Mouse (Mus musculus): ENCODE measurements at regions not wholly inside any gene's neighbourhood (a gene's known extent, or its start where the extent isn't known, plus 50 kb on each side); places are given as distances from the start of the nearest gene placed in this dataset.

DNA sequence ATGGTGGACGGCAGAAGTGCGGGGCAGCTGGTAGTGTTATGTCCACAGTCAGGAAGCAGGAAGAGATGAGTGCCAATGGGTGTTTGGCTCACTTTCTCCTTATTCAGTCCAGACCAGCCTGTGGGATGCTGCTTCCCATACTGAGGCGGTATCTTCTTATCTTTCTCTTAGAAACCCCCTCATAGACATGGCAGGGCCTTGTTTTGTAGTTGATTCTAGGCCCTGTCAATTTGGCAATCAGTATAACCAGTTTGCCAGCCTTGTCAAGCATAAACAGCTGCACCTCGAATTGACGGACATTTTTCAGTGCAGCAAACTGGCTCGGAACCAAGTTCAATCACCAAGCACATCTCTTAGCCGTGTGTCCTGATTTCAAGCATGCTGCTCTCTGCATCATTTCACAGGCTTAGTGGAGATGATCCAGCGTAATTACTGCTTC, 385.7 kb upstream of the Hs6st1 start:
- no peak overlapping the region for H3K4me3 ChIP-seq (ENCODE audit: insufficient read depth, low read depth, low read length)
- WGBS = 63% methylated on average over 8 of the region's 8 CpGs
- TF ChIP-seq POLR2A (IDR thresholded peaks at IDR 0.05; ENCODE audit: insufficient read depth, low read depth, low read length) = no peak
- no peak for TF ChIP-seq CTCF (IDR thresholded peaks at IDR 0.05; ENCODE audit: insufficient read depth, low read depth, low read length)
- peaks cover 5% of the 10 kb centered on the region; the same call in 1 of the 2 replicates for H3K4me1 ChIP-seq (ENCODE audit: control insufficient read depth, insufficient read depth, low read length)
- no peak overlapping the region for H3K27ac ChIP-seq (ENCODE audit: insufficient read depth, low read depth, low read length)

DNA sequence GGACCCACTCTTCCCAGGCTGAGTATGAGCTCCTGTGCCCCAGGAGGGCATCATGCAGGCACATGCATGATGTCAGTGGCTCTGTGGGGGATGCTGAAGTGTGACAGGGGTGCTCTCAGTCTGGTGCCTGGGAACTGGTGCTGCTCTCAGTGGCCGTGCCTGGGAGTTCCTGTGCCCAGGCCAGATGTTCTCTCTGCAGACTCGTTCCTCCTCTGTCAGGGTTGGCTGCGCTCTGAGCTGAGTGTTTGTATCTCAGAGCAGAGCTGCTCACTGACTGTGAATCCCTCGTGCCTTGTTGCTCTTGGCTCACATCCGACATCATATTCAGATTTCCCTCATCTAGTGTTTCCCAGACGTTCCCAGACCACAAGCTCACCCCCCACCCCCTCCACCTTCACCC, 382.5 kb upstream of the Hs6st1 start:
- no peak overlapping the region for H3K4me3 ChIP-seq (ENCODE audit: insufficient read depth, low read depth, low read length)
- H3K4me1 ChIP-seq (ENCODE audit: control insufficient read depth, insufficient read depth, low read length) = peaks cover 10% of the 10 kb centered on the region
- H3K27ac ChIP-seq (ENCODE audit: insufficient read depth, low read depth, low read length) = no peak overlapping the region
- 62% methylated on average over 6 of the region's 6 CpGs for WGBS
- no peak for TF ChIP-seq POLR2A (IDR thresholded peaks at IDR 0.05; ENCODE audit: insufficient read depth, low read depth, low read length)
- no peak for TF ChIP-seq CTCF (IDR thresholded peaks at IDR 0.05; ENCODE audit: insufficient read depth, low read depth, low read length)

GRCm38 (mm10) chr1:35694349-35694748, 373.9 kb upstream of the Hs6st1 start:
- 52% methylated on average over 3 of the region's 3 CpGs for WGBS
- TF ChIP-seq CTCF (IDR thresholded peaks at IDR 0.05; ENCODE audit: insufficient read depth, low read depth, low read length) (no peak), POLR2A (IDR thresholded peaks at IDR 0.05; ENCODE audit: insufficient read depth, low read depth, low read length) (no peak)
- Histone ChIP-seq H3K27ac (ENCODE audit: insufficient read depth, low read depth, low read length) (no peak overlapping the region), H3K4me1 (ENCODE audit: control insufficient read depth, insufficient read depth, low read length) (peaks cover 9% of the 10 kb centered on the region), H3K4me3 (ENCODE audit: insufficient read depth, low read depth, low read length) (no peak overlapping the region)

DNA sequence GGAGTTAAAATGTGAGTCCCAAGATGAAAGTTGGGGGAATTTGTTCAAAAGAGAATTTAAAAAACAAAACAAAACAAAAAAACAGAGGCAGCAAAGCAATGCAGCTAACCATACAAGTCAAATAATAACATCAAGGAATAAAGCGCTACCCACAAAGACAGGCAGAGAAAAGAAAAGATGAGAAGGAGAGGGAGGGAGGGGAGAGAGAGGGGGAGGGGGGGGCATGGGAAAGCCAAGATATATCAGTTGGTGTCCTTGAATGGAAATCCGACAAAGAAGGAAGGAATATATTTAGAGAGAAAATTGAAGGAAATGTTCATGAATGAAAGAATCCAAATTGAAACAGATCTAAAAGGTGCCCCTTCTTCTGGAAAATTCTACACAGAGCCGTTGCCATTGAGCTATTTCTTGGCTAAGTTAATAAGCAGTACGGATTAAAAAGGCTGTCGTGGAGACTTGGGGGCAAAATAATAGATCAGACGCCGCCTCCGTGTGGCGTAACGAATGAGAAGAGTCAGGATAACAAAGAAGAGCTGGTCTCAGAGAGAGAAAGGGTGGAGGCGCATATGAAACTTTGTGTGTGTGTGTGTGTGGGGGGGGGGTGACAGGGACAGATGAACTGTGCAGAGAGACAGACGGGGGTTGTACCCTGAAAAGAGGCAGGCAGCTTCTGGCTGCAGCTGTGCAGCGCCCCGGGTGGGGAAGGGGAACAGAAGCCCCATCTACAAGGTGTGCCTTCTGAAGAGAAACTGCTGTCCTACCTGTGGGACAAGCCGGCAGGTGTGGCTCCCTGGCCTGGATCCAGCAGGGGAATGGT, 373.2 kb upstream of the Hs6st1 start:
- peaks cover 9% of the 10 kb centered on the region for H3K4me1 ChIP-seq (ENCODE audit: control insufficient read depth, insufficient read depth, low read length)
- H3K27ac ChIP-seq (ENCODE audit: insufficient read depth, low read depth, low read length) = no peak overlapping the region
- TF ChIP-seq POLR2A (IDR thresholded peaks at IDR 0.05; ENCODE audit: insufficient read depth, low read depth, low read length) (no peak), CTCF (IDR thresholded peaks at IDR 0.05; ENCODE audit: insufficient read depth, low read depth, low read length) (no peak)
- no peak overlapping the region for H3K4me3 ChIP-seq (ENCODE audit: insufficient read depth, low read depth, low read length)
- WGBS = 23% methylated on average over 15 of the region's 15 CpGs

GRCm38 (mm10) chr1:35697218-35697617, 371.0 kb upstream of the Hs6st1 start:
- H3K4me1 ChIP-seq (ENCODE audit: control insufficient read depth, insufficient read depth, low read length) = peaks cover 9% of the 10 kb centered on the region
- H3K27ac ChIP-seq (ENCODE audit: insufficient read depth, low read depth, low read length) = no peak overlapping the region
- H3K4me3 ChIP-seq (ENCODE audit: insufficient read depth, low read depth, low read length) = no peak overlapping the region
- 12% methylated on average over 4 of the region's 4 CpGs for WGBS
- no peak for TF ChIP-seq POLR2A (IDR thresholded peaks at IDR 0.05; ENCODE audit: insufficient read depth, low read depth, low read length)
- TF ChIP-seq CTCF (IDR thresholded peaks at IDR 0.05; ENCODE audit: insufficient read depth, low read depth, low read length) = no peak

DNA sequence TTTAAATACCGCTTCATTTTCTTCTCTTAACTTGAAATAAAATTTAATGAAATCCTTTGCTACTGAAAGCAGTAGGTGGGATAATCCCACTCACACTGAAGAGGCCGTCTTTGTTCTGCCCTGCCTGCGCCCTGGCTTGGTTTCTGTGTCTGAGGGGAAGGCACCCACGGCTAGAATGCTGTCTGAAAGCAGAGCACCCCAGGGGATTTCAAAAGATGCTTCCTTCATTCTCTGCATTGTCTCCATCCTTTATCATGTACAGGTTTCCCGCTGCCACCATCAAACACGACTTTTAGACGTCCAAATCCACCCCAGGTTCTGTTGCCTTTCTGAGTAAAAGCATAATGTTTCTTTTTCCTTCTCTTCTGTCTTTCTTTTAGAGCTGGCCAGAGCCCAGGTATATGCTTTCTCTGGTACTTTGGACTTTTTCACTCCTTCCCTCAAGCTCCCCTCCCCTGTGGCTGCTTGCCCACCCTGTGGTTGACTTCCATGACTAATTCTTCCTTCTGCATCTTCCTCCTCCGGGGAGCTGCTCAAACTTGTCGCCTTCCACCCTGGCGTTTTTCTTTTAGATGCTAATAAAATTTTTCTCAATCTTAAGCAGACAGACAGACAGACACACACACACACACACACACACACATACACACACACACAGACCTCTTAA, 370.2 kb upstream of the Hs6st1 start:
- 13% methylated on average over 10 of the region's 10 CpGs for WGBS
- no peak overlapping the region for H3K27ac ChIP-seq (ENCODE audit: insufficient read depth, low read depth, low read length)
- TF ChIP-seq POLR2A (IDR thresholded peaks at IDR 0.05; ENCODE audit: insufficient read depth, low read depth, low read length) = no peak
- TF ChIP-seq CTCF (IDR thresholded peaks at IDR 0.05; ENCODE audit: insufficient read depth, low read depth, low read length) = no peak
- H3K4me3 ChIP-seq (ENCODE audit: insufficient read depth, low read depth, low read length) = no peak overlapping the region
- H3K4me1 ChIP-seq (ENCODE audit: control insufficient read depth, insufficient read depth, low read length) = peaks cover 9% of the 10 kb centered on the region

DNA sequence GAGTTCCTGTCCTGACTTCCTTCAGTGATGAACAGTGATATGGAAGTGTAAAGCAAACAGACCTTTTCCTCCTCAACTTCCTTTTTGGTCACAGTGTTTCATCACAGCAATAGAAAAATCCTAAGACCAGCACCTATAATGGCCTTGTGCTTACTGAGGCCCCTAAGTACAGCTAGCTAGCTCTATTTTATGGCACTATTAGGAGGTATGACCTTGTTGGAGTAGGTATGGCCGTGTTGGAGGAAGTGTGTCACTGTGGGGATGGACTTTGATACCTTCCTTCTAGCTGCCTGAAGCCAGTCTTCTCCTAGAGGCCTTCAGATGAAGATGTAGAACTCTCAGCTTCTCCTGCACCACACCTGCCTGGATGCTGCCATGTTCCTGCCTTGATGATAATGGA, 365.6 kb upstream of the Hs6st1 start:
- TF ChIP-seq POLR2A (IDR thresholded peaks at IDR 0.05; ENCODE audit: insufficient read depth, low read depth, low read length) = no peak
- no peak for TF ChIP-seq CTCF (IDR thresholded peaks at IDR 0.05; ENCODE audit: insufficient read depth, low read depth, low read length)
- Histone ChIP-seq H3K4me3 (ENCODE audit: insufficient read depth, low read depth, low read length) (no peak overlapping the region), H3K4me1 (ENCODE audit: control insufficient read depth, insufficient read depth, low read length) (peaks cover 5% of the 10 kb centered on the region; the same call in 1 of the 2 replicates), H3K27ac (ENCODE audit: insufficient read depth, low read depth, low read length) (no peak overlapping the region)
- WGBS = 82% methylated on average over 1 of the region's 1 CpGs

DNA sequence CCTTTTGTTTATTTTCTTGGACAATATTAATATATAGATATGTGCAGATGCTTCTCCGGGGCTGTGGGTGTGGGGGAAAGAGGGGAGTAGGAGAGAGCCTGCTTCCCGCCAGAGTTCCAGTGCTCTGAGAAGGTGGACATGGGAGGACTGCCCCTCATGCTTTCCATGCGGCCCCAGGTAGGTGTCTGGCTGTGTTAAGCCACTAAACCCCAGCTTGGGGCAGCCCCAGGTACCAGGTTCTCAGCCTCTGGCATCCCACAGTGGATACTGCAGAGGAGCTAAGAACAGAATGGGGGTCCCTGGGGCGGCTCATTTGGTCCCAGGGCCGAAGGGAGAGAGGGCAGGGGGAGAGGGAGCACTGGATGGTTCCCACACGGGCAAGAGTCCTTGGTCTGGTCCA, 361.9 kb upstream of the Hs6st1 start:
- Histone ChIP-seq H3K27ac (ENCODE audit: insufficient read depth, low read depth, low read length) (no peak overlapping the region), H3K4me3 (ENCODE audit: insufficient read depth, low read depth, low read length) (no peak overlapping the region), H3K4me1 (ENCODE audit: control insufficient read depth, insufficient read depth, low read length) (no peaks in the 10 kb centered on the region)
- 83% methylated on average over 6 of the region's 6 CpGs for WGBS
- TF ChIP-seq CTCF (IDR thresholded peaks at IDR 0.05; ENCODE audit: insufficient read depth, low read depth, low read length) (no peak), POLR2A (IDR thresholded peaks at IDR 0.05; ENCODE audit: insufficient read depth, low read depth, low read length) (no peak)

DNA sequence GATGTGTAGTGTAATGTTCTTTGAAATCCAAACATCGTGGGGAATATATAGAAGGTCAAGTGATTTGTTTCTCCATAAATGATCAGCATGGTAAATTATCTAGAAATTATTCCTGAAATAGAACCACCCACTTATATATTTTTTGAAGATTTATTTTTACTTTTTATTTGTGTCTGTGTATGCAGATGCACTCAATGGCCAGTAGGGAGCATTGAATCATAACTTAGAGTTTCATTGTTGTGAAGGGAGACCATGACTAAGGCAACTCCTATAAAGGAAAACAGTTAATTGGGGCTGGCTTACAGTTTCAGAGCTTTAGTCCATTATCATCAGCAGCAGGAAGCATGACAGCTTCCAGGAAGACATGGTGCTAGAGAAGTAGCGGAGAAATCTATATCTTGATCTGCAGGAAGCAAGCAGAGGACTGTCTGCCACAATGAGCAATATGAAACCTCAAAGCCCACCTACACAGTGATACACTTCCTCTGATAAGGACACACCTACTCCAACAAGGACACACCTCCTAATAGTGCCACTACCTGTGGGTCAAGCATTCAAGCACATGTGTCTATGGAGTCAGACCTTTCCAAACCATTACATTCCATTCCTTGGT, 359.9 kb upstream of the Hs6st1 start:
- H3K27ac ChIP-seq (ENCODE audit: insufficient read depth, low read depth, low read length) = no peak overlapping the region
- no peak for TF ChIP-seq CTCF (IDR thresholded peaks at IDR 0.05; ENCODE audit: insufficient read depth, low read depth, low read length)
- TF ChIP-seq POLR2A (IDR thresholded peaks at IDR 0.05; ENCODE audit: insufficient read depth, low read depth, low read length) = no peak
- no peaks in the 10 kb centered on the region for H3K4me1 ChIP-seq (ENCODE audit: control insufficient read depth, insufficient read depth, low read length)
- no peak overlapping the region for H3K4me3 ChIP-seq (ENCODE audit: insufficient read depth, low read depth, low read length)
- 94% methylated on average over 2 of the region's 2 CpGs for WGBS

Data from olfactory bulb, adult 2 months (tissue).